Mouse (Mus musculus): Measurements from ENCODE around the gene Rbms3.

Gene Rbms3

DNA sequence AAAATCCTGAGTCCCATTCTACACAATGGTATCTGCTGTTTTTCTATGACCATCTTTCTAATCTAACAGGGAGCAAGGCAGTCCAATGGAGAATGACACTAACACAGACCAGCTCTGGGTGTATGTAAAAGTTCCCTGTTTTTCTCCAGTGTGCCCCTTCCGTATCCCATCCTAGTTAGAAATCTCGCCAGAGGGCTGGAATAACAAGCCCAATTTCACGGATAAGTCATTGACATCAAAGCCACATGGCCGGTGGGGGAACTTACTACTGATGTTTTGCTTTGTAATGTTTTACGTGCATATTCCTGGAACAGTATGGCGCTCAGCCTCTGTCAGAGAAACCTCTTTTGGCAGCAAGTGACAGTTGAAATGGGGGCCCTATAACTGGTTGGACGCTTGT lies 449.1 kb downstream of the Rbms3 start:
- no peak for DNase-seq

DNA sequence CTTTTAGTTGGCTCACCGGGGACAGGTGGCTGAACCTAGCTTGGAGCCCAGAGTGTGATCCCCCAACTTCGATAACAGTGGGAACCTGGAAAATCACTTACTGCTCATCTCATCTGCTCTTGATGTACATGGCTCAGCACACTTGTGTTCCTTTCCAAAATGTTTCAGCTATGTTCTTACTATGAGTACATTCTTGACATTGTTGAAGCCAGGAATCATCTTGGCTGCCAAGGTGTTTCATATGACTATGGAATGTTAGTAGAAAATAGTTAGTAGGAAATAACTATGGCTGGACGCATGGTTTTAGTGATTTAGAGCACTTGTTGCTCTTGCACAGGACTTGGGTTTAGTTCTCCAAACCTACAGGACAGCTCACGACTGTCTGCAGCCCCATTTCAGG lies 451.3 kb downstream of the Rbms3 start:
- DNase-seq, result no peak

DNA sequence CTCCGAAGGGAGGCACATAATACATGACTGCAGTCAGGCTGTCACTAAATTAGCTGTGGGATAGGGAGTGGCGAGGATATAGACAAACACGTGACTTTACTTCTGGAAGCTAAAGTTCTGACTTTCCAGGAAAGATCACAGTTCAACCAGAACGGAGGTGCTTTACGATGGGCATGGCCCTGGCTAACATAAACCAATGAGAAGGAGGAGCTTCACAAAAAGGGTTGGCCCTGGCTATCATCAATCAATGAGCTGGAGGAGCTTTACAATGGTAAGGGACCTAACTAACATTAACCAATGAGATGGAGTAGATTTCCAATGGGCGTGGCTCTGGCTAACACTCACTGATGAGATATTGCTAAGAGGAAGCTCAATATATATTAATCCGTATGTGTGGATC lies 457.2 kb downstream of the Rbms3 start:
- DNase-seq, result no peak

DNA sequence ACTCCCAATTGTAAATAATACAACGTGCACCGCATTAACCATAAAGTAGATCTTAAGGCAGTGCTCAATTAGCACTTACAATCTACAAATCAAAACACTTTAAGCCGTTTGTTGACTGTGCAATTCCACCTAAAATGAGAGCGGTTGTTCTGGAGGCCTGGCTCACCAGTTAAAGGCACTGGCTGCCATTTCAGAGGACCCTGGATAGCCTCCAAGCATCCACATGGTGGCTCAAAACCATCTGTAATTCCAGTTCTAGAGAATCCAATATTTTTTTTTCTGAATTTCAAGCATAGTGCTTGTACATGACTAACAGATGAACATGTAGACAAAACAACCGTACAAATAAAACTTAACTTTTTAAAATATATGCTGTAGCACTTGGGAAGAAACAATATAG lies 460.5 kb downstream of the Rbms3 start:
- DNase-seq, result no peak

DNA sequence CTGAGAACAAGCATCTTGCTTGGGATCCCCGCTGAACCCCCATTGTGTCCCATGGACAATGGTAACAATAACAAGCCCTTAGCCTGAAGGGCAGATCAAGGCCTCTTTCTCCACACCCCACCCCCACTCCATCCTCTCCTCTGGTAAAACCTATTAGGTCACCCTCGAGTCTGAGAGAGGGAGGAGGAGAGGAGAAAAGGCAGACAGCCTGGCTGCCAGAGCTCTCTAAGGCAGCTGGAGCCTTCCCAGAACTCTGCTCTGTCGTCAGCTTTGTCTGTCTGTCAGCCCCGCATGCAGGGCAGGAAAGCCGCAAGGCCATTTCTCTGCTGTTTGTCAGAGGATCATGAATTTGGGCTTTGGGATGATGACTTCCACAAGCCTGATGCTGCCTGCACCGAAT lies 466.6 kb downstream of the Rbms3 start:
- peak; percentile 38 to 47 for DNase-seq

DNA sequence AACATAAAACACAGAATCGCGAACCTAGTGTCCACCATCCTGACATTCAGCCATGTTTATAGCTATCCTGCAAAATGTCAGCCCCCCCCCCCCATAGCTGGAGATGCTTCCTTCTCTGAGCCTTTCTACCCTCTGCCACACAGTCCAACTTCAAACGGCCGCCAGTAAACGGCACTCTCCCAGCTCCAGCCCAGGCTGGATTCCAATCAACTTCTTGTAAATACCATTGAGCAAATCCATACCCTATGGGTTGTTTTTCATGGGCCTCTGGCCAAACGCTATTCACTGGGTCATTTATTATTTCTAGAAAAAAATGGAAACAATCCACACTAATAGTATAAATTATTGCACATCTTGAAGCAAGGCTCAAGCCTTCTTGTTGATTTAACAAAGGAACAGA lies 468.6 kb downstream of the Rbms3 start:
- peak; percentile 33 to 34 for DNase-seq

DNA sequence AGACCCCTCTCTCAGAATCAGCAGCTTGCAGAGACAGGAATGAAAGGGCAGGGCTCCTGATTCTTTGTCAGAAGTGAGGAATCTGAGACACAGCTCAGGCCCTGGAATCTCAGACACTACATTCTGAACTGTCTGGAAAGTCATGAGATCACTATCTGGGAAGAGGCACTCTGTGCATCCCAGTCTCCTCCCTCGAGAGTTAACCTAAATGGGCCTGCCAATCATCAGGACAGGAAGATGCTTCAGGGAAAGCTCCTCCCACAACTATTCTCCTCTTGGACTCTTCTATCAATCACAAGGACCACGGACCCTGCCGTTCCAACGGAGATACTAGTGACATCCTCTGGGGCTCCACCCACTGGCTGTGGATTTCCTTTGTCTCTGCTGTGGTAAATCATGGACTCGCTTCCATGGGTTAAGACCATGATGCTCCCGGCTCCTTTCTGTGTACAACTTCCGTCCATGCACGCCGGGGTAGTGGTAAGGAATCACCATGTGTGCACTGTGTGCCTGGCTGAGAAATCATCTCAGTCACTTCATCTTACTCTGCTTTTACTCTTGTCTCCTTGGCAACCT lies 473.3 kb downstream of the Rbms3 start:
- peak in 1 of 2 experiments; percentile 35 for DNase-seq

DNA sequence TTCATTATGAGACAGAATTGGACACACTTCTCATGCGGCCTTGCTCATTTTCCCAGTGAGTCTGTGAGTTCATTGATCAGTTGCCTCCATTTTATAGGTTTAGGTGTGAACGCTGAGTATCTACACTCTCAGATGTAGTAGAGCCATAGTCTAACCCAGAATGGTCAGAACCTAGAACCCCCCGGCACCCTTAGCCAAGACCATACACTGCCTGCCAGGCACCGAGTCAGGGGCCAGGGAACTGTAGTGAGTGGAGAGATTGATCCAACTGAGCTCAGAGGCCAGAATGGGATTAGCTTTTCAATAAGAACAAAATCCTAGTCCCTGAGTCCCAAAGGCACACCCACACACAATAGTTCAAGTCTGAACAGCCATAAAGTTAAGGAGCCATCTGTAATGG lies 475.1 kb downstream of the Rbms3 start:
- no peak for DNase-seq

DNA sequence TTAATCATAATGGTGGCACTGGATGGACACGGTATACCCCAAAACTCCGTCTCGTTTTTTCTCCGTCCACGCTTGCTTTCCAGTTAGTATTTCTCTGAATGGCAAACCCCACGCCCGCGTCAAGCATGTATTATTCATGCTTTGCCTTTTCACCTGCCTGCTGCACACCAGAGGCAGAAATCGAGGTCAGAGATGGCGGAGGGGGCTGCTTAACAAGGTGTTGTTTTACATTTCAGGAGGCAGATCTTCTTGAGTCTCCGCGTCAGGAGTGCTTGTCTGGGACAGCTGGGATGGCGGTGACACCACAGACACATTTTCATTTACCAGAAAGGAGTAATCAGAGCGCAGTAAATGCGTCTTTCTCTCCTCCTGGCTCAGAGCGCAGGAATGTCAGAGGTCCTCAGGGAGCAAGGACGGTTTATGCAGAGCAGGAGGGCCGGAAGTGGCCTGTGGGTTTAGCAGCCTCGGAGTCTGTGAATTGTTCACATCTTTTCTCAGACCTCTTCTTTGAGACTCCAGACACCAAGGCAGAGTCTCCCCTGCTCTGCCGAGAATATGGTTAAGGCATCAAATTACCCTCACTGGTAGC lies 475.9 kb downstream of the Rbms3 start:
- peak; percentile 44 to 58 for DNase-seq

DNA sequence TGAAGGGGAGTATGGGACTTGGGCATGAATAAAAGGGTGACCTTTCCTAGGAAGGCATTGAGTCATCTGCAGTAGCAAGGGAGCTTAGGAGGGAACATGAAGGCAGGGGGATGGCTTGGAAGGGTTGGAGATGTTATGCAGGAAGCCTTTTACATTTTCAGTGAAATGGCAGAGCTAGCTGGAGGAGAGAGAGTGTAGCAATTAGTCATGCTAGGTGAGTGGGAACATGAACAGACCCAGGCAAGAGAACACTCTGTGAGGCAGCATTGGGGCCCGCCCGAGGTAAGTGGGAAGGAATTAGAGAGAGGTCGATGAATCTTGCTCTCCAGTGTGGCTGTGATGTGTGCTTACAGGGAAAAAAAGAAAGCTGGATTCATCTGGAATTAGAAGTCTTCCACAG lies 477.8 kb downstream of the Rbms3 start:
- no peak for DNase-seq

DNA sequence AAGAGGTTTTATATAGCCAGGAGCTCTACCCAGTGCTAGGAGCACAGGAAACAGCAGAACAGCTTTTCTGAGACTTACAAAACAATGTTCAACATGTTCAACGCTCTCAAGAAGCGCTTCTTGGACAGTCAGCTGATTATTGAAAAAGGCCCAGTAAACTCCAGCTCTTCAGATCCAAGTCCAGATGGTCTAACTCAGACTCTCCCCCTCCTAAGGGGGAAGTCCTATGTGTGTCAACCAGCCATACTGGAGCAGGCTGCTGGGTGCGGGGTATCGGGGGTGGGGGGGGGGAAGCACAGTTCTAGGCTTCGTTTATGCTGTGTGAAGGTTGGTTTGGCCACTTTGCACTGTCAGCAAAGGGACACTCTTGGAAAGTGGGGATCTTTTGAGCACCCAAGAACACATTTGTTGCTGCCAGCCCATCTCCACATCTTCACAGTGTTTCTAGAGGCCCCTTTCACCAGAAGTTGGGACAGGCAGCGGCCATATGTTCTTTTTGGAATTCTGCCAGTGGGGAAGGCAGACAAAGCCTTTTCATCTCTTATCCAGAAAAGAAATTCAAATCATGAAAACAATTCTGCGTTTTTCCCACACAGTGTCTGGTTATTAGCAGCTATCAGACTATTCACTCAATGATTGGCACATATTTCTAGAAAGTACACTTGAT lies 485.5 kb downstream of the Rbms3 start:
- peak; percentile 55 to 60 for DNase-seq

DNA sequence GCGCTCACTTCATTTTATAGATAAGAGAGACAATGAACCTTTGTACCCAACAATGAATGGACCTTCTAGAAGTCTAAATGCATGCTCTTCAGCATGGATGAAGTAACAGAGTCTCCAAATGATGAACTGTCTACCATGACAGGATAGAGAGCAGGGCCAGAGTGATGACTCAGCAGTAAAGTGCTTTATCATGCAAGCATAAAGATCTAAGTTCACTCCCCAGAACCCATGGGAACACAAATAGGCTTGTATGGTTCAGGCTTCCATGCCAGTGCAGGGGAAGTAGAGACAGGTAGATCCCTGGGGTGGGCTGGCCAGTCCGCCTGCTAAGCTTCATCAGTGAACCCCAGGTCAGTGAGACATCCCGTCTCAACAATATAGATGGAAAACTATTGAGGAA lies 489.7 kb downstream of the Rbms3 start:
- DNase-seq, result no peak

DNA sequence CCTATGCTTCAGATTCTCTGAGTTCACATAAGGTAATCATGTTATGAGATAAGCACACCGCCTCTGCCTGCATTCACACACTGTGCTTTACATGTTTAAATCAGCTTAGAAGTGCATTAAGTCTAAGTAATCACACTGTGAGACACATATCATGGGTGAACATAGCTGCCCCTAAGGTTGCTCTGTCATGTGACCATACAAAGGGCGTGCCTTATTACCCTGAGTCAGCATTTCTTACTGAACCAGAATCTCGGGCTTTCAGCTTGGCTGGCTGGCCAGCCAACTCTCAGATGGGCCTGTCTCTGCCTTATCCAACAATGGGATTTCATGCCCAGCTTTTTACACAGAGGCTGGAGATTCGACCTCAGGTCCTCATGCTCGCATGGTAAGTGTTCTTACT lies 493.3 kb downstream of the Rbms3 start:
- no peak for DNase-seq

DNA sequence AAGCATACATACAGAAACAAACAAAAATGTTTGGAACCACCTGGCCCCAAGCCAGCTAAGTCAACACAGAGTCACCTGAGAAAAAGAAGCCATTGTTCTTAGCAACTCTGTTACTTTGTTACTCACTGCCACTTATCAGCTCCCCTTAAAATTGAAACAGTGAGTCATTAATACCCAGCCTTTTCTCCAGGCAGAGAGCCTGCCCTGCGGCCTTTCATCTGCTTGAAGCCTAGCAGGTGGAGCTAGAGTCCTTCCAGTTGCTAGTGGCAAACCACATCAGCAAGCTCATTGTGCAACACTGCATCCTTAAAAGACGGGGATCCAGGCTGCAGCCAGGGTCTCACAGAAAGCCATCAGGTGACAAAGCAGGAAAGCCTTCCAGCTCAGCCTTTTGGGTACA lies 495.7 kb downstream of the Rbms3 start:
- DNase-seq, result peak in 1 of 2 experiments; percentile 49

DNA sequence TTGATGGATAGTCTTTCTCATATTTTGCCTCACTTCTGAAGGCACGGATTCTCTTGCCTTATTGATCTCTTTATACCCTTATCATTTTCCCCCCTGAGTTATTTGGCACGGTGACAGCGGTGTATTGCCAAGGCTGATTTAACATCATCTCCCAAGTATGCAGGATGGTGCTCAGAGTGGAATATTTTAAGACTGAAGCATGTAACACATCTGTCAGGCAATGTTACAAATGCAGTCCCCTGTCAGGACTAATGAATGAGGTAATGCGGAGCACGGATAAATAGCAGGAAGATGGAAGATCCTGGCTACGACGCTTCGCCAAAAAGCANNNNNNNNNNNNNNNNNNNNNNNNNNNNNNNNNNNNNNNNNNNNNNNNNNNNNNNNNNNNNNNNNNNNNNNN lies 502.9 kb downstream of the Rbms3 start:
- DNase-seq, result no peak

DNA sequence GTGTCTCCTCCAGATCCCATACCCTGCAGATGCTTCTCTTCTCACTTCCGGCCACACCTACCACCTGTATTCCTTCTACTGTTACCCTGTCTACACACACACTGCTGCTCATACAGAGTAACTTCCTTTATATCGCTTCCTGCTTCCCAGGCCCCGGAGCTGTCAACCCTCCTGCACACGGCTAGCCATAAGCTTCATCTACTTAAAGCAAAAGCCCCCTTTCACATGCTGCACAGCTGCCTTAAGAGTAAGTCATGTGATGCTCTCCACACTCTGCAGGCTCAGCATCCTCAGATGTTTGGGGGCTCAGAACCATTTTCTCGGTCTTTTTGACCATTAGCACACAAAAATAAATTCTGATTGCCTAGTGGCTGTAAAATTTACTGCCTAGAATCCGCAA lies 503.9 kb downstream of the Rbms3 start:
- no peak for DNase-seq

DNA sequence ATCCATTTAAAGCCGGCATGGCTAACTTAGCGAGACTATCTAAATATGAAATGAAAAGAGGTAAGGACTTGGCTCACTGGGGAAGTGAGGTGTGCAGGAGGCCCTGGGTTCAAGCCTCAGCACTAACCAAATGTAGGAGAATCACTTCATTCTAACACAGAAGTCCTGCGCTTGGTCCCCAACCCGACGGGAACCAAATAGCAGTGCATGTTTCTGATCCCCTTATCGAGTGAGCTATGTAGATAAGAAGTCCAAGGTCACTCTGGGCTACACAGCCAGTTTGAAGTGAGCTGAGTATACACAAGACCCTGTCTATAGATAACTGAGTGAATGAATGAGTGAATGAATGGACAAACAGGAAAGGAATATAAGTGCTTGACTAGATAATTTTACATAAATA lies 508.1 kb downstream of the Rbms3 start:
- DNase-seq, result no peak

DNA sequence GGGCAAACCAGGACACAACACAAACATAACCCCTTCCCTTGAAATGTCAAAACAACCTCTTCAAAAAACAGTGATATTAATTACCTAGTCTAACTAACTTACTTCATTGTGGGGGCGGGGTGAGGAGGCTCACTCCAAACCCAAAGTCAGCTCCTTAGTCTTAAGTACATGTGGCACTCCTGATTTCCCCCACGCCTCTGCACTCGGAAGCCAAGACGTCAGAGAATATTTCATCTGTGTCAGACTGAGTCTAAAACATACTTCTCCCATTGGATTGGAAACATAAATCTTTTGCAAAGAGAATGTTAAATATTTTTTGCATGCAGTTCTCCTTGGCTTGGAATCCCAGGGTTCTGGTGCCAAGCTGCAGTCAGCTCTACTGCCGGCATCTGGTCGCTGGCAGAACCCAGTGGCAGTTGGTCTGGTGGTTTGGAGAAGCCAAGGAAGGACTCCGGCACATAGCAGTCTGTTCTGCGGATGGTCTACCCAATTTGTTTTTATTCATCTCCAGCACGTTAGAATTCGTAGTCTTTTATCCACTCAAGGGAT lies 512.5 kb downstream of the Rbms3 start:
- DNase-seq, result no peak

DNA sequence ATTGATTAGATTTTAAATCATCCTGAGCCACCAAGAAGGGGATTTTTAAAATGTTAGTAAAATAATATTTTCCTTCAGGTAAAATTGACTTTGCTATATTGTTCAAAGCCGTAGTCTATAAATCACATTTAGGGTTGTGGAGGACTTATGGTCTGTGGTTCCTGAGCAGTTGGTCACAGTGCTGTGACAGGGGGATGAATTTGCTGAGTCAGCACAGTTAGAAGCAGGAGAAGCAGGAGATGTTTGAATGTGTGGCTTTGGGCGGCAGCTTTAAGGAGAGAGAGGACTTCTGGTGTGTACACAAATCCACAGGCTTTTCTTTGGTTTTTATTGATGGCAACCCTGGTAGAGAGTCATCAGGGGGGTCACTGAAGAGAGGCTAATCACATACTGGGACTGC lies 514.1 kb downstream of the Rbms3 start:
- DNase-seq, result no peak

DNA sequence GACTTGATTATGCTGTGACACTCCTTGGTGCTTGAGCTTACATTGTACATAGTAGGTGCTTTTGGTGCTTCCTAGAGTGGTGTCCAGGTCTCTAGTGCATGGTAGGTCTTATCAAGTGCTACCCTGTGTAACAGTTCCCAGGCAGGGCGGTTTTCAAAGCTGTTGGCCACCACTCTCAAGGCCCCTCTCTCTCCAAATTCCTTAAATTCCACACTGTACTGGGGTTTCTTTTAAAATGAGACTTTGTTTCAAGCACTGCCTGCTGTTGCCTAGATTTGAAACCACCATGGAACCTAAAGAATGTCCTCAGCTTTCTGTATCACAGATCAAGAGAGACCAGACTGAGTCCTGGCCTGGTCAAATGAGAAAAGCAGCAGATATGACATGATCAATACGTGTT lies 516.1 kb downstream of the Rbms3 start:
- DNase-seq, result no peak

DNA sequence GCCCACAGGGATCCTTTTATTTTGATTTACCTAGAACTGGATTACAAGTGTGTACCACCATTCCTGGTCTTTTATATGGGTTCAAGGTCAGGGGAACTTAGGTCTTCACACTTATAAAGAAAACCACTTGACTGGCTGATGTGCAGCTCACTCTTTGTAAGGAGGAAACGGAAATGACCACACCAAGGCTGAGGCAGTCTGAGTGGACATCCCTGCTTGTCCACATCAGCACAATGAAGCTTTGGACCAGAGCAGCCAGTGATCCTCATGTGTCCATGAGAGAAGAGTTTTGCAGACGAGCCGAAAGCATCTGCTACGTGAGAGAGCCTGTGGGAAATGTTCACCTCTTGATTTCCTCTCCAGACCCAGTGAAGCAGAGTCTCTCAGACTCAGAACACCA lies 521.8 kb downstream of the Rbms3 start:
- DNase-seq, result no peak

DNA sequence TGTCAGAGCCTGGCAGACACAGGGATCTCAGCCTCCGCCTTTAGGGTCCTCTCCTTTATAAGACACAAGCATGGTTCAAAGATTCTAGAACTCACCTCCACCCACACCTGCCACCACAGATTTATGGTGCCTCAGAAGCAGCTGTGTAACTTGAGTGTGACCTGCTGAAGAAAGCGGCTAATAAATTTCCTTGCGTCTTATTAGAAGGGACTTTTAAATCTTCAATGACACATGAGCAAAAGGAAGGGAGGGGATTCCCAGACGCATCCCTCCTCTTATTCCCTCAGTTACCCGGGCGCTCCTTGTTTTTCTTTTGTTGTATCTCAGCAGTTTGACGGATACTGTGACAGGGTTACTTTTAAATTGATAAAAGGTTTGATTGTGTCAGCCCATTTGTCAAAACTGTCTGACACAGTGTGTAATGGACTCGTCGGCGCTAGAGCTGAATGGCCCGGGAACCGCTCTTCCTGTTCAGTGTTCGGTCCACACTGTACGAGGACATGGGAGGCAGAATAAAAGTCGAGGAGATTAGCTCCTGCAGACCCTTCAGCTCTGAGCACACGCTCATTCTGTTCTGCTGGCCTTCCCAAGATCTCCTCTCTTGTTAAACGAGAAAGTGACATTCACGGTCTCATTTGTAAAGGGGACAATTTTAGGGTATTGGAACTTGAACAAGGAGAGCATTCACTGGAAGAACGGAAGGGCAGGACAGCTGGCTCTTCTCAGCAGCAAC lies 527.3 kb downstream of the Rbms3 start:
- DNase-seq, result no peak

DNA sequence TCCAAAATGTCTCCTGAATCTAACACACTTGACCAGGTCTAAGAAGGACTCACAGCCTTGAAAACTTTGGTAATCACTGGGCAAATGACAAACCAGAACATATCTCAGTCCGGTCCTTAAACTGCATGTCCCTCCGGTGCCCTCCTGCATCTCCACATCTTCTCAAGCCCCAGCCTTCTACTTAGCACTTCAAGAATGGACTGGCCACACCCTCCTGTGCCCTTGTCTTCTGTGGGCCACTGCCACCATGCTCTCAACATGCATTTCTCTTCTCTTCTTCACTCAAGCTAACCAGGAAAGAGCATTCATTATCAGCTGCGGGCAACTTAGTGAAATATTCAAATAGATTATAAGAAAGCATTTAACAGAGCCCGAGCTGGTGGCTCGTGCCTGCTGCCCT lies 529.5 kb downstream of the Rbms3 start:
- no peak for DNase-seq

DNA sequence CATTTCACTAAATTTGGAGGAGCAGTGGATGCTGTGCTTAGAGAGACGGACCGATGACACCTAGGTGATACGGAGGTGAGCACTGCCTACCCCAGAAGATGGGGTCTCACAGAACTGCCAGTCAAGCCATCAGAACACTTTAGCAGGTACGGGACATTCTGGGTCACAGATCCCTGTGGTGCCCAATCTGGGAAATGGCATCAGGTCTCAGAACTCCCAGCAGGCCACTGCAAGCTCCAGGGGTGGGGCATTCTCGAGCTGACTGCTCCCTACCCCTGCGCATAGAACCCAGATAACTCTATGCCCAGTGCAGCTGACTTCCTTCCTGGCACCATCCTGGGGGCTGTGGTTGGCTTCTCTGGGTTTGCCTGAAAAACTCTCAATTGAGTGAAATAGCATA lies 536.2 kb downstream of the Rbms3 start:
- no peak for DNase-seq

Data from kidney, postnatal 4 days (tissue).